ENCODE assay signal across 14 mouse cellular contexts in the genomic region with DNA sequence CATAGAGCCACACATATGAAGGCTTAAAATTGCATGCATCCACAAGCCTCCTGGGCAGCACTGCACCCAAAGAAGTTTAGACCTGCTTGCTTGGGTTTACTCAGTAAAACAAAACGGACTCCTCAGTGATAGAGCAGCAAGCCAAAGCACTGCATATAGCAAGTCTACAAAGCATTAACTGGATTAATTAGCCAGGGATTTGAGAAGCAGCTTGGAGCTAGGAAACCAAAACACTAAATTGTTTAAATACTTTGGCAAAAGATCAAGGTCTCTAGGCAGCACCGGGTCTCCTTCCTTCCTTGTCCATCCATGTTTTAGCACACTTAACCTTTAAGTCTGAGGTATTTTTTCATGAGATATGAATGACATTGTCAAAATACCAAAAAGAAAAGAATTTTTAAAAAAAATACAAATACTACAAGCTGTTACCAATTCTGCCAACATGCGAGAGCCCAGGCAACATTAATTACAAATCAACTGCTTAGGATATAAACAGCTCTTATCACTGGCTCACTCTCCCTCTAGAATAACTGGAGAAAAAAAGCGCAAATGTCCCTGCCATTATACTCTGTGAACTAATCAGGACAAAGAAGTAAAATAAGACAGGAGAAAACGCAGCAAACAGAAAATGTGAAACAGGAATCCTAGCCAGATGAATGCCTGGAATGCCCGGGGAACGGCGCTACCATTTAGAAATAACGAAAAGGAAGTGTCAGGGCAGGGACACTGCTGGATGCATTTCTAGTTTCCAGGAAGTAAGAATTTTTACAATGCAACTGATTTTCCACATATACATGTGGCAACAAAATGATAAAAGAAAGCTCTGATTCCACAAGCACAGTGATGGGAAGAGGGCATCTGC.
DNase-seq lines count a peak whose midpoint lies in the region; ATAC-seq and TF ChIP-seq lines count a peak whose summit lies in the region.
"Had no signal": no experiment of that assay in that cellular context is flagged by ENCODE, and none has a peak within 500 bp of the region (broad histone marks: within the 10 kb centered on the region; RNA-seq: fewer than 3 reads in every experiment).

No protein-coding gene starts in this region.

- 29% methylated on average over 9 of the region's 9 CpGs for WGBS in heart, embryonic 14.5 days
- 24% methylated on average over 9 of the region's 9 CpGs for WGBS in lung, embryonic 15.5 days
- 20% methylated on average over 9 of the region's 9 CpGs for WGBS in lung, adult 2 months
- 7% methylated on average over 9 of the region's 9 CpGs for WGBS in forebrain, embryonic 16.5 days
- 50% methylated on average over 9 of the region's 9 CpGs for WGBS in neural tube, embryonic 14.5 days

- no peaks in the 10 kb centered on the region for H3K27me3 ChIP-seq in heart, embryonic 14.5 days (ENCODE audit: control insufficient read depth, insufficient read depth, low read length)
- no peaks in the 10 kb centered on the region for H3K27me3 ChIP-seq in lung, embryonic 15.5 days
- no peaks in the 10 kb centered on the region for H3K27me3 ChIP-seq in forebrain, embryonic 16.5 days (replicated peaks; ENCODE audit: control insufficient read depth, insufficient read depth, low read length)
- H3K27me3 ChIP-seq in neural tube, embryonic 14.5 days (ENCODE audit: control insufficient read depth, insufficient read depth, low read length) = no peaks in the 10 kb centered on the region
- H3K27me3 ChIP-seq: CH12.LX; megakaryocyte, embryonic 14.5 days had no signal

- H3K27ac ChIP-seq in heart, embryonic 14.5 days (replicated peaks in 1 of 2; ENCODE audit: control insufficient read depth in 1 of 2, insufficient read depth in 1 of 2, low read depth in 2 of 2, low read length in 2 of 2) = 0 out of 4 replicates have a peak overlapping the region, but pooled peaks have one; percentile 16 to 43
- 0 out of 2 replicates have a peak overlapping the region, but pooled peaks have one; percentile 26 for H3K27ac ChIP-seq in lung, embryonic 15.5 days
- peak overlapping the region; percentile 47; the same call in 1 of the 2 replicates for H3K27ac ChIP-seq in forebrain, embryonic 16.5 days (ENCODE audit: low read length)
- H3K27ac ChIP-seq in neural tube, embryonic 14.5 days (ENCODE audit: low read depth, low read length) = no peak overlapping the region

- TF ChIP-seq CTCF in lung, adult 2 months (IDR thresholded peaks at IDR 0.05; ENCODE audit: insufficient read depth, low read length) = no peak

- H3K36me3 ChIP-seq in heart, embryonic 14.5 days (ENCODE audit: control insufficient read depth, insufficient read depth, low read length) = no peaks in the 10 kb centered on the region
- H3K36me3 ChIP-seq in lung, embryonic 15.5 days = no peaks in the 10 kb centered on the region
- no peaks in the 10 kb centered on the region for H3K36me3 ChIP-seq in forebrain, embryonic 16.5 days (ENCODE audit: control insufficient read depth, insufficient read depth)
- H3K36me3 ChIP-seq in neural tube, embryonic 14.5 days (ENCODE audit: control insufficient read depth, insufficient read depth, low read length) = no peaks in the 10 kb centered on the region

- H3K9me3 ChIP-seq in heart, embryonic 14.5 days (ENCODE audit: control insufficient read depth, low read length) = no peaks in the 10 kb centered on the region
- no peaks in the 10 kb centered on the region for H3K9me3 ChIP-seq in lung, embryonic 15.5 days
- H3K9me3 ChIP-seq in forebrain, embryonic 16.5 days (ENCODE audit: control insufficient read depth, low read length) = no peaks in the 10 kb centered on the region
- no peaks in the 10 kb centered on the region for H3K9me3 ChIP-seq in neural tube, embryonic 14.5 days (ENCODE audit: control insufficient read depth, low read length)

- H3K4me3 ChIP-seq in heart, embryonic 14.5 days (ENCODE audit: control insufficient read depth in 1 of 2, insufficient read depth in 1 of 2, low read depth in 1 of 2, low read length in 2 of 2) = 0 out of 4 replicates have a peak overlapping the region, but pooled peaks of 1 of the 2 experiments have one; percentile 9
- no peak overlapping the region for H3K4me3 ChIP-seq in lung, embryonic 15.5 days
- H3K4me3 ChIP-seq in lung, adult 2 months (replicated peaks; ENCODE audit: extremely low read depth, low read depth, low read length) = no peak overlapping the region
- peak overlapping the region; percentile 11; the same call in 1 of the 2 replicates for H3K4me3 ChIP-seq in forebrain, embryonic 16.5 days (replicated peaks; ENCODE audit: low read length)
- no peak overlapping the region for H3K4me3 ChIP-seq in neural tube, embryonic 14.5 days (ENCODE audit: low read depth, low read length)
- H3K4me3 ChIP-seq: megakaryocyte, embryonic 14.5 days had no signal

- H3K9ac ChIP-seq in heart, embryonic 14.5 days (ENCODE audit: low read length) = no peak overlapping the region
- H3K9ac ChIP-seq in lung, embryonic 15.5 days = no peak overlapping the region
- H3K9ac ChIP-seq in forebrain, embryonic 16.5 days (replicated peaks; ENCODE audit: low read depth, low read length) = no peak overlapping the region
- H3K9ac ChIP-seq in neural tube, embryonic 14.5 days (replicated peaks; ENCODE audit: low read depth, low read length) = no peak overlapping the region

- peak overlapping the region; percentile 47 for H3K4me2 ChIP-seq in heart, embryonic 14.5 days (ENCODE audit: low read length)
- H3K4me2 ChIP-seq in lung, embryonic 15.5 days = peak overlapping the region; percentile 32
- H3K4me2 ChIP-seq in forebrain, embryonic 16.5 days (ENCODE audit: low read length) = peak overlapping the region; percentile 33
- no peak overlapping the region for H3K4me2 ChIP-seq in neural tube, embryonic 14.5 days (ENCODE audit: low read depth, low read length)

- H3K4me1 ChIP-seq in heart, embryonic 14.5 days (ENCODE audit: control insufficient read depth in 2 of 2, insufficient read depth in 2 of 2, low read length in 2 of 2) = peaks cover 2 to 12% of the 10 kb centered on the region in 2 experiments; a peak in 3 of 4 replicates
- H3K4me1 ChIP-seq in lung, embryonic 15.5 days = peaks cover 10% of the 10 kb centered on the region; the same call in 1 of the 2 replicates
- H3K4me1 ChIP-seq in lung, adult 2 months (ENCODE audit: control insufficient read depth, insufficient read depth, low read length) = peaks cover 3% of the 10 kb centered on the region; the same call in 1 of the 2 replicates
- peaks cover 10% of the 10 kb centered on the region for H3K4me1 ChIP-seq in forebrain, embryonic 16.5 days (replicated peaks; ENCODE audit: control insufficient read depth, insufficient read depth, low read length)
- no peaks in the 10 kb centered on the region for H3K4me1 ChIP-seq in neural tube, embryonic 14.5 days (ENCODE audit: control insufficient read depth, insufficient read depth, low read length)

- no peak for DNase-seq in heart, adult 11 months
- no peak for DNase-seq in lung, adult 2 months
- DNase-seq in layer of hippocampus, postnatal 25 days (ENCODE audit: extremely low spot score in 1 of 2, low spot score in 1 of 2) = no peak
- no peak for DNase-seq in adrenal gland, postnatal 4 days (ENCODE audit: low spot score in 2 of 2)
- DNase-seq: adrenal gland, postnatal 14 days; cerebellum, postnatal 25 days; layer of hippocampus, adult 9-11 months; thymus, adult 18-20 months had no signal

- TF ChIP-seq POLR2A in lung, adult 2 months (IDR thresholded peaks at IDR 0.05; ENCODE audit: borderline replicate concordance, extremely low read depth, low read depth, low read length) = no peak

- ATAC-seq in heart, embryonic 14.5 days (ENCODE audit: insufficient number of reproducible peaks, insufficient read depth, low FRiP score, low read depth) = no peak
- no peak for ATAC-seq in lung, embryonic 15.5 days (ENCODE audit: borderline replicate concordance, extremely low read depth, low FRiP score, low TSS enrichment)
- ATAC-seq in forebrain, embryonic 16.5 days = peak; percentile 85
- peak; percentile 51; the same call in 1 of the 2 replicates for ATAC-seq in neural tube, embryonic 14.5 days (ENCODE audit: low read depth)

Comparison
In these comparisons a context has a peak if more than half of its experiments do, and no peak if none do; other contexts are left out.
1. ATAC-seq: peak in forebrain, embryonic 16.5 days (single experiment) and neural tube, embryonic 14.5 days (single experiment); none in heart, embryonic 14.5 days (single experiment) and lung, embryonic 15.5 days (single experiment).